Mouse (Mus musculus) cortical plate, adult 2 months (tissue): ENCODE results near the gene Tnnc1.

Source experiments
- CTCF ChIP-seq: fragments of 200-500 bp; IDR thresholded peaks from 2 replicates; pipeline ENCODE4 v1.5.1; 2011; ENCODE audit warnings: mild to moderate bottlenecking, control low read depth, low read length; ENCODE audit not compliant: insufficient read depth; ENCODE audit errors: extremely low read depth
- POLR2A ChIP-seq: fragments of 200-500 bp; IDR thresholded peaks from 2 replicates; pipeline ENCODE4 v1.6.1; 2011; ENCODE audit warnings: mild to moderate bottlenecking, low read length, control low read depth; ENCODE audit not compliant: insufficient read depth; ENCODE audit errors: extremely low read depth

DNA sequence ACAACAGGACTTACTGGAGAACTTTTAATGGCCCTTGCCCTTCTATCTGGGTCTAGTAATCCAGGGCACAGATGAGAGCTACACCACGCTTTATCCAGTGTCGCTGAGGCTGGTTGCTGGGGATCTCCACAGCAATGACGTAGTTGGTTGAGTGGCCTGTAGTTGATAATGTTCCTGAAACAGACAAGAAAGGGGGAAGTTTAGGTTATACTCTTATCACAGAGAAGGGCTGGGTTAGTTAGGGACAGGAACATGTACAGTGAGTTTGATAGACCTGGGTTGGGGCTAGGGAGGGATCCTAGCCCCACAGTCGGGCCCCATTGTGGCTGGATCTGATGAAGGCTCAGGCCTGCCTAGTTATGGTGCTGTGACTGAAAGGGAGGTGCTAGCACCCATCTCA, 52.3 kb downstream of the Tnnc1 start:
- TF ChIP-seq CTCF (no peak), POLR2A (no peak)
